Mouse (Mus musculus): ENCODE results near the gene Rtbdn.

Rtbdn gene

GRCm38 (mm10) chr8:84979599-84980421 lies 33.0 kb downstream of the Rtbdn start:
- DNase-seq (ENCODE audit: low read depth, low spot score), result peak; percentile 97

DNA sequence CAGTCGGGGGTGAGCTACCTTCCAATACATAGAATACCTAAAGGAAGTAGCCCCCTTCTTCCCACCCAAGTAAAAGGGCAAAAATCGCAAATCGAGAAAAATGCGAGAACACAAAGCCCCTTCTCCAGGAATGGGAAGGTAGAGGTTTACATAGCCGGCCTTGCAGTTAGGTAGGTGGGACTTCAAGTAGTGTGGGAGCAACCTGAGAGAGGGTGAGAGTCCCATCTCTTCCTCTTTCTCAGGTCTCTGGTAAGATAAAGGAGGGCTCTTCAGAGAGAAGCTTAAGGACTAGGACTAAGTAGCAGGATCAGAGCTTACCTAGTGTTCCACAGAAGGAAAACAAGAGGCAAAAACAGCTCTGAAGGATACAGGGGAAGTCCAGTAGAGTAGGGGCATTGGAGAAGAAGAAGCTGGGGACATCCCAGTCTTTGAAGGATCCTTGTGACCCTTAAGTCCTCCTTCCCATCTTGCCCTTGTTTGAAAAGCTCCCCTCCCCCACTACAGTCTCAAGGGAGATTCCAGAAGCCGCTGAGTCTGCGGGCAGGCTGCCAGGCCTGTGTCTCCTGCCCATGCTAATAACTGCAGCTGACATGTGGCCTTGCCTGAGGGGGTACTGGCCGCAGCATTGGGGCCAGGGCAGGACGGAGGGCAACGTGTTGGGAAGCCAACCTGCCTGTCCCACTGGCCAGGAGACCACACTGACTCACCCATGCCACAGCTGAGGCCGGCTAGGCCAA lies 34.0 kb downstream of the Rtbdn start:
- peak; percentile 82 for DNase-seq (ENCODE audit: low read depth, low spot score)

GRCm38 (mm10) chr8:84981644-84982498 lies 35.1 kb downstream of the Rtbdn start:
- DNase-seq (ENCODE audit: low read depth, low spot score), result peak; percentile 32

DNA sequence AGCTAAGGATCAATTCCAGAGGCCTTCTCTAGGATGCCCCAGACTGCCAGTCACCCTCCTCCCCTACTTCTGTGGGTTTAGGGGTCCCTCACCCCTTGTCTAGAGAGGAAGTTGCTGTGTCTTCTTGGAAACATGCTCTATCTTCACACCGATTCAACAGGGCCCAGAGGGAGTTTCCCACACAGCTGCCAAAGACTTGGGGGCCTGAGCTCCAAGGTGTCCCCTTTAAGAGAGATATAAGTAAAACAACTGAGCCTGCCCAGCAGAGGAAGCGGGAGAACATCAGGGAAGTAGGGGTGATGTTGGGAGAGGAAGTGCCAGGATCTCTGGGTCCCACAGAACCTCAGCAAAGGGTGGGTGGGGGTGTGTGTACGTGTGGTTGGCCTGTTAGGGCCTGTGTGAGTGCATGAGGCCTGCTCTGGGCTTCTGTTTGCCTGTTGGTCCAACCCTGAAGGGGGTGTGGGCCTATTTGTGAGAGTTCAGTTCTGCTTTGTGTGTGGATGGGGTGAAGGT lies 35.8 kb downstream of the Rtbdn start:
- peak; percentile 59 for DNase-seq (ENCODE audit: low read depth, low spot score)

DNA sequence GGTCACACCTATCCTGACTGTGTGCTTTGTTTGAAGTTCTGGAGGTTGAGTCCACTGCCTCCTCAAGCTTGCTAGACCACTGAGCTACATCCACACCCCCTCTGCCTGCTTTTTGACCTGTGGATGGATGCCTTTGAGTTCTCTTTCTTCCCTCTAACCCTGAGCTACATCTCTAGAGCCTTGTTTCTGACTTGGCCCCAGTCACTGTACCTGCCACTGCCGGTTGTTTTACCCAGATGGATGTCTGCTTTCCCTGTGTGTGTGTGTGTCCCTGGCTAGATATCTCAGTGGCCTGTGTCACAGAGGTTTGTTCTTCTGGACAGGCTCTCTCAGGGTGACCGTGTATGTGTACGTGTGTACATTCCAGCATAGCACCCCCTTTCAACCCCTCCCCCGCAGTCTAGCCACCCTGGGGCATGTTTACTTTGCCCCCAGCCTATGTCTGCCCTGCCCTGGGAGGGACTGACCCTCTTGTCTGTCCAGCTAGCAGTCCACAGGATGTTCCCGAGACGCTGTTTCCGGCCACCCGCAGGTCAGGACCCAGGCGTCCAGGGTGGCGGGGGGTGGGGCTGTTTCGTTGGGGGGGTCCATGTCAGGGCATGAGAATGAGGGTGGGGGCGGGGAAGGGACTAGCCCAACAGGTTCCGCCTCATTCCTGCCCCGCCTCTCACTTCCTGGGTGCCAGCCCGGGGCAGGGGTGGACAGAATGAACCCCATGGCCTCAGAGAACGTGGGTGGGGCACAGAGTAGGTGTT lies 37.7 kb downstream of the Rtbdn start:
- peak; percentile 71 for DNase-seq (ENCODE audit: low read depth, low spot score)

- peak; percentile 74 for DNase-seq (ENCODE audit: low read depth, low spot score)
Measured at GRCm38 (mm10) chr8:84985049-84985683, 38.4 kb downstream of the Rtbdn start.

GRCm38 (mm10) chr8:84985684-84986378 lies 39.0 kb downstream of the Rtbdn start:
- DNase-seq (ENCODE audit: low read depth, low spot score), result peak; percentile 99

DNA sequence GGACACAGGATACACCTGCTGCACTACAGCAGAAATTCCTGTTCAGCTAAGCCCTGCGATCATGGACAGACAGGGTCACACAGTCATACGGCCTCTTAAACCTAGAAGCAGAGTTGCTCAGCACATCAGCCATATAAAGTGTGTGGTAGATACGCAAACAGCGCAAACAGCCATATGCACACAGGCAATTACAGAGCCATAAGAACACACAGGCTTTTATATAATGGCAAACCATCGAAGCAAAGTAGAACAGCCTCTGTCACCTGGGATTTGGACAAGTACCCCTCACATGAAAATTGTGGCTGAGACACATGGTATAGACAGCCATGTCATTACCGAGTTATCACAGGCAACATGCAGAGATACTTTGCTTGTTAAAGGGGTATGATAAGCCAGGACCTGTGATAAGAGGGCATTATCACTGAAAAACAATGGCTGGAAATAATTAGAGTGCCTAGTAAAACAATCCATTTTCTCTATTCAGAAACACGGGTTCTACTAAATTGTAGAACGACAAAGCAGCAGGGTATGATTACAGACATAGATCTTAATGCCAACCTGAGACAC lies 39.7 kb downstream of the Rtbdn start:
- DNase-seq (ENCODE audit: low read depth, low spot score), result no peak

- no peak for DNase-seq (ENCODE audit: low read depth, low spot score)
Measured at GRCm38 (mm10) chr8:84987388-84987787, 40.6 kb downstream of the Rtbdn start.

DNA sequence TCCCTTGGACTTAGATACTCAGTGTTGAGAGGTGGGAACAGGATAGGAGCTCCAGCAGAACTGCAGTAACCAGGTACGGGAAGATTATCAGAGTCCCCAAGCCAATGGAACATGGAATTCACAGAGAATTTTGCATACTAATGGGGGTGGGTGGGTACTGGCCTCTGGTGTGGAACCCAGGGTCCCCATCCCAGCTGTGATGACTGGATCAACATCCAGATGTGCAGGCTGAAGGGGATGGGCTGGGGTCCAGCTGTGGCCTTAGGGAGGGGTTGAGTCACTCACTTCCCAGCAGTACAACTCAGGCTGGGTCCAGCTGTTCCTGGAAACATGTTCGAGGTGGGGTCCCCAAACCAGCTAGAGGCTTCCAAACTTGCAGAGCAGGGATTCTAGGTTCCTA lies 41.1 kb downstream of the Rtbdn start:
- DNase-seq (ENCODE audit: low read depth, low spot score), result no peak

- peak; percentile 41 for DNase-seq (ENCODE audit: low read depth, low spot score)
Measured at GRCm38 (mm10) chr8:84989311-84989731, 42.5 kb downstream of the Rtbdn start.

DNA sequence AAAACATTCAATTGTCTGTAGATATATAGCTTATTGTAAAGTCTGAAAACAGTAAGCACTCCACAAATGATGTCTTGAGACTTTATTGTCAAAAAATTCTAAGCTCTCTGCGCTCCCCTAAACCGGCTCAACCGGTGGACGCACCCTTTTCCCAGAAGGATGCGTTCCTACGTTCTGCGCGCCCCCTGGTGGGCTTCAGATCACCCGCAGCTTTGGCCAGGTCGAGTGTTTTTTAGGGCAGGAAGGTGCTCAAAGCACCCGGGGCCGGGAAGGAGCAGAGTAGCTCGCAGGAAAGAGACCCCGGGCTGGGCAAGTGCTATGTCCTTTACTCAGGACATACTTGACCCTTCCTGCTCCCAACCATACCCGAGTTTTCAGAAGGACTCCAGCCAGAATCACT lies 43.0 kb downstream of the Rtbdn start:
- peak; percentile 94 for DNase-seq (ENCODE audit: low read depth, low spot score)

DNA sequence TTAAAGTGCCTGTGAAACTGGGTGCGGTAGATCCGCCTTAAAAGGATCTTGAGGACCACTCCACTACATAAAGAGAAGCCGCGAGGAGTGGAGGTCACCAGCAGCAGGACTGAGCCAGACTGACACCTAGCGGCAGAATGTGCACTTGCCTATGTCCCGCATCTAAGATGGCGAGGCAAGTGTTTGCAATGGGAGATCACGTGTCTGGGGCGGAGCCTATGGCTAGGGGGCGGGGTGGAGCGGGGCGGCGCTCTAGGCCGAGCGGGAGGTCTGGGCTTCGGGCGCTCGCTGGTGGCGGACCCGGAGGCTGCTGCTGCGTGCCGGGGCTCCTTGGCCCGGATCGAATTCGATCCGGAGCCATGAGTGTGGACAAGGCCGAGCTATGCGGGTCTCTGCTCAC lies 43.6 kb downstream of the Rtbdn start, which contains the start of gene Hook2:
Gene Hook2, plus strand, starts transcription at position 255 of the 400 bp plus-strand sequence.
- DNase-seq (ENCODE audit: low read depth, low spot score), result peak; percentile 100

- peak; percentile 75 for DNase-seq (ENCODE audit: low read depth, low spot score)
Measured at GRCm38 (mm10) chr8:84990836-84991235, 44.0 kb downstream of the Rtbdn start.

GRCm38 (mm10) chr8:84994375-84994774 lies 47.6 kb downstream of the Rtbdn start:
- no peak for DNase-seq (ENCODE audit: low read depth, low spot score)

GRCm38 (mm10) chr8:84995680-84996079 lies 48.9 kb downstream of the Rtbdn start:
- no peak for DNase-seq (ENCODE audit: low read depth, low spot score)

DNA sequence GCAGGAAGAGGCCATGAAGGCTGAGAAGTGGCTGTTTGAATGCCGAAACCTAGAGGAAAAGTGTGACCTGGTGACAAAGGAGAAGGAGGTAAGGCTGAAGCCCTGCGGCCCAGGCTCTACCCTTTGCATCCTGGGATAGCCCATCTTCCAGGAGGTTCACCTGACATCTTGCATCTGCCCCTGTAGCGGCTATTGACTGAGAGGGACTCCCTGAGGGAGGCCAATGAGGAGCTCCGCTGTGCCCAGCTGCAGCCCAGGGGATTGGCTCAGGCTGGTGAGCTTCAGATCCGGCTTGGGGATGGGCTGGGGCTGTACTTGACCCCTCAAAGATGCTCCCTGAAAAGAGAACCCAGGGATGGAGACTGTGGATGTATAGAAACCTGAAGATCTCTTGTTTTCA lies 50.2 kb downstream of the Rtbdn start:
- no peak for DNase-seq (ENCODE audit: low read depth, low spot score)

- peak; percentile 95 for DNase-seq (ENCODE audit: low read depth, low spot score)
Measured at GRCm38 (mm10) chr8:84997649-84998295, 51.0 kb downstream of the Rtbdn start.

All from CD4-positive, CD25-positive, alpha-beta regulatory T cell, adult 2 months (primary cell).